Comparison of ENCODE assay signal across 29 mouse cellular contexts in the genomic region with DNA sequence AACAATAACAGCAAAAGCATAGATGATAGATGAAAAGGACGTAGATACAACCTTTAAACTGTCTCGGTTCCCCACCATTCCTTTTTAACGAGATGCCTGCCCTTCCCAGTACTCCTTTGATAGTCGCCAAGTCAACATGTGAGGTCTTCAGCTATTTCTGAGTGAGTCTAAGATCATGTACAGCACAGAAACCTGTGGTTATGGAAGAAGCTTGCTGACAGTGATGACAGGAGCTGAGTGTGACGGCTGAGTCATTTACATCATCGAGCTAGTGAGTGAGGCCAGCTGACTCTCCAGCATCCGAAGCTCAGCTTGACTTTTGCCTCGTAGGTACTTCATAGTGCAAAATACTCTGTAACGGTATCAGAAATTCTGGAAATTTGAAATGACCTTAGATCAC.
A peak's percentile ranks its signal among the peaks of the same experiment; 100 is the strongest.
DNase-seq lines count a peak whose midpoint lies in the region; ATAC-seq and TF ChIP-seq lines count a peak whose summit lies in the region.
"Had no signal": no experiment of that assay in that cellular context is flagged by ENCODE, and none has a peak within 500 bp of the region (broad histone marks: within the 10 kb centered on the region; RNA-seq: fewer than 3 reads in every experiment).

No protein-coding gene starts in this region.

- H3K4me2 ChIP-seq in liver, embryonic 12.5 days = no peak overlapping the region
- no peak overlapping the region for H3K4me2 ChIP-seq in heart, postnatal 0 days (ENCODE audit: low read depth, low read length)
- H3K4me2 ChIP-seq: embryonic facial prominence, embryonic 13.5 days; forebrain, embryonic 12.5 days; hindbrain, embryonic 15.5 days; intestine, embryonic 15.5 days; limb, embryonic 12.5 days; liver, embryonic 13.5 days; midbrain, embryonic 11.5 days; neural tube, embryonic 15.5 days; stomach, embryonic 15.5 days had no signal

- no peak for TF ChIP-seq CTCF in liver, adult 2 months (IDR thresholded peaks at IDR 0.05; ENCODE audit: low read depth, low read length)
- no peak for TF ChIP-seq CTCF in heart, postnatal 0 days (IDR thresholded peaks at IDR 0.05; ENCODE audit: low read depth)

- TF ChIP-seq EP300 in heart, postnatal 0 days (IDR thresholded peaks at IDR 0.05; ENCODE audit: low read depth) = no peak

- H3K27ac ChIP-seq in liver, adult 2 months (replicated peaks; ENCODE audit: insufficient read depth, low read depth, low read length) = no peak overlapping the region
- no peak overlapping the region for H3K27ac ChIP-seq in liver, embryonic 12.5 days
- H3K27ac ChIP-seq in heart, postnatal 0 days (ENCODE audit: low read depth) = peak overlapping the region; percentile 70; the same call in 1 of the 2 replicates
- H3K27ac ChIP-seq: embryonic facial prominence, embryonic 13.5 days; forebrain, embryonic 12.5 days; hindbrain, embryonic 15.5 days; intestine, embryonic 15.5 days; layer of hippocampus, adult 2 months; limb, embryonic 12.5 days; liver, embryonic 13.5 days; neural tube, embryonic 15.5 days; stomach, embryonic 15.5 days had no signal

- peak; percentile 65 for DNase-seq in adrenal gland, adult 2 months
- DNase-seq in adrenal gland, postnatal 4 days (ENCODE audit: low spot score in 2 of 2) = no peak
- peak; percentile 15 for DNase-seq in liver, adult 2 months (ENCODE audit: extremely low read depth, low read depth, low spot score)
- DNase-seq in heart, postnatal 0 days (ENCODE audit: low spot score) = peak; percentile 73
- DNase-seq in cerebellum, postnatal 14 days = no peak
- DNase-seq in layer of hippocampus, postnatal 14 days (ENCODE audit: low spot score in 2 of 2) = no peak
- DNase-seq: cerebellum, adult 11-12 months; cerebellum, postnatal 25 days; embryo, embryonic 11 days; gastrocnemius, postnatal 36 days; kidney, adult 9 months; kidney, postnatal 14 days; layer of hippocampus, postnatal 36 days; liver, embryonic 13.5 days; lung, adult 2 months; lung, postnatal 14 days; thymus, postnatal 25 days had no signal

- no peak for ATAC-seq in liver, embryonic 12.5 days
- peak; percentile 82 for ATAC-seq in heart, postnatal 0 days (ENCODE audit: insufficient read depth, low read depth)
- ATAC-seq: CD4-positive, CD25-positive, alpha-beta regulatory T cell, adult 4 months had no signal

- no peaks in the 10 kb centered on the region for H3K36me3 ChIP-seq in liver, adult 2 months (ENCODE audit: control insufficient read depth, insufficient read depth, low read length)
- H3K36me3 ChIP-seq in liver, embryonic 12.5 days = no peaks in the 10 kb centered on the region
- no peaks in the 10 kb centered on the region for H3K36me3 ChIP-seq in heart, postnatal 0 days (replicated peaks; ENCODE audit: control insufficient read depth, insufficient read depth, low read length)
- H3K36me3 ChIP-seq: embryonic facial prominence, embryonic 13.5 days; forebrain, embryonic 12.5 days; hindbrain, embryonic 15.5 days; intestine, embryonic 15.5 days; limb, embryonic 12.5 days; liver, embryonic 13.5 days; neural tube, embryonic 15.5 days; stomach, embryonic 15.5 days had no signal

- no peaks in the 10 kb centered on the region for H3K4me1 ChIP-seq in liver, adult 2 months (ENCODE audit: control insufficient read depth, insufficient read depth, low read length)
- no peaks in the 10 kb centered on the region for H3K4me1 ChIP-seq in liver, embryonic 12.5 days
- H3K4me1 ChIP-seq in heart, postnatal 0 days (ENCODE audit: control insufficient read depth, insufficient read depth) = peaks cover 18% of the 10 kb centered on the region
- H3K4me1 ChIP-seq: embryonic facial prominence, embryonic 13.5 days; intestine, embryonic 15.5 days; liver, embryonic 13.5 days; neural tube, embryonic 15.5 days; stomach, embryonic 15.5 days had no signal

- H3K9ac ChIP-seq in liver, adult 2 months (ENCODE audit: low read depth, low read length) = no peak overlapping the region
- H3K9ac ChIP-seq in liver, embryonic 12.5 days = no peak overlapping the region
- no peak overlapping the region for H3K9ac ChIP-seq in heart, postnatal 0 days (replicated peaks; ENCODE audit: low read depth, low read length)
- H3K9ac ChIP-seq: embryonic facial prominence, embryonic 13.5 days; forebrain, embryonic 12.5 days; hindbrain, embryonic 15.5 days; intestine, embryonic 15.5 days; limb, embryonic 12.5 days; liver, embryonic 13.5 days; neural tube, embryonic 15.5 days; stomach, embryonic 15.5 days had no signal

- H3K4me3 ChIP-seq in liver, adult 2 months (ENCODE audit: insufficient read depth, low read depth, low read length) = no peak overlapping the region
- no peak overlapping the region for H3K4me3 ChIP-seq in liver, embryonic 12.5 days
- no peak overlapping the region for H3K4me3 ChIP-seq in heart, postnatal 0 days (ENCODE audit: low read depth, low read length)
- H3K4me3 ChIP-seq: embryonic facial prominence, embryonic 13.5 days; erythroblast, embryonic 14.5 days; forebrain, embryonic 12.5 days; hindbrain, embryonic 15.5 days; intestine, embryonic 15.5 days; layer of hippocampus, adult 2 months; limb, embryonic 12.5 days; liver, embryonic 13.5 days; neural tube, embryonic 15.5 days; stomach, embryonic 15.5 days had no signal

- no peak for TF ChIP-seq POLR2A in liver, adult 2 months (IDR thresholded peaks at IDR 0.05; ENCODE audit: extremely low read depth, insufficient read depth, low read length)

- no peaks in the 10 kb centered on the region for H3K27me3 ChIP-seq in liver, adult 2 months (ENCODE audit: control insufficient read depth, insufficient read depth, low read length)
- H3K27me3 ChIP-seq in liver, embryonic 12.5 days (replicated peaks) = no peaks in the 10 kb centered on the region
- H3K27me3 ChIP-seq in heart, postnatal 0 days (ENCODE audit: control insufficient read depth, insufficient read depth, low read length) = no peaks in the 10 kb centered on the region
- H3K27me3 ChIP-seq: embryonic facial prominence, embryonic 13.5 days; forebrain, embryonic 12.5 days; hindbrain, embryonic 15.5 days; intestine, embryonic 15.5 days; liver, embryonic 13.5 days; neural tube, embryonic 15.5 days; stomach, embryonic 15.5 days had no signal

- no peaks in the 10 kb centered on the region for H3K79me2 ChIP-seq in liver, adult 2 months (ENCODE audit: control insufficient read depth, insufficient read depth, low read length)

- 67% methylated on average over 9 of the region's 9 CpGs for WGBS in liver, adult 2 months
- WGBS in liver, embryonic 12.5 days (ENCODE audit: insufficient replicate concordance) = 62% methylated on average over 9 of the region's 9 CpGs
- 20% methylated on average over 9 of the region's 9 CpGs for WGBS in heart, postnatal 0 days

- no peaks in the 10 kb centered on the region for H3K9me3 ChIP-seq in liver, embryonic 12.5 days (replicated peaks)
- no peaks in the 10 kb centered on the region for H3K9me3 ChIP-seq in heart, postnatal 0 days (replicated peaks; ENCODE audit: control insufficient read depth, low read length)
- H3K9me3 ChIP-seq: embryonic facial prominence, embryonic 13.5 days; forebrain, embryonic 12.5 days; hindbrain, embryonic 15.5 days; intestine, embryonic 15.5 days; limb, embryonic 12.5 days; liver, embryonic 13.5 days; neural tube, embryonic 15.5 days; stomach, embryonic 15.5 days had no signal

Comparison
In these comparisons a context has a peak if more than half of its experiments do, and no peak if none do; other contexts are left out.
1. DNase-seq: peak in adrenal gland, adult 2 months (single experiment), liver, adult 2 months (single experiment) and heart, postnatal 0 days (single experiment); none in adrenal gland, postnatal 4 days (0 of 2), cerebellum, postnatal 14 days (0 of 2) and layer of hippocampus, postnatal 14 days (0 of 2).